Comparison of ENCODE assay signal across 8 mouse cellular contexts in genomic region chr11:75013764-75014695, GRCm38 (mm10).
DNase-seq lines count a peak whose midpoint lies in the region; ATAC-seq and TF ChIP-seq lines count a peak whose summit lies in the region.

No protein-coding gene starts in this region.

- no peaks in the 10 kb centered on the region for H3K27me3 ChIP-seq in megakaryocyte, embryonic 14.5 days (replicated peaks)
- no peaks in the 10 kb centered on the region for H3K27me3 ChIP-seq in hindbrain, embryonic 16.5 days (replicated peaks; ENCODE audit: control insufficient read depth, insufficient read depth, low read length)

- H3K4me2 ChIP-seq in hindbrain, embryonic 16.5 days (ENCODE audit: low read length): no peak overlapping the region

- no peak overlapping the region for H3K9ac ChIP-seq in hindbrain, embryonic 16.5 days (ENCODE audit: low read depth, low read length)

- peaks cover 28% of the 10 kb centered on the region for H3K36me3 ChIP-seq in megakaryocyte, embryonic 14.5 days (replicated peaks; ENCODE audit: low read length)
- no peaks in the 10 kb centered on the region for H3K36me3 ChIP-seq in hindbrain, embryonic 16.5 days (ENCODE audit: control insufficient read depth, insufficient read depth, low read length)

- H3K9me3 ChIP-seq in megakaryocyte, embryonic 14.5 days: no peaks in the 10 kb centered on the region
- no peaks in the 10 kb centered on the region for H3K9me3 ChIP-seq in hindbrain, embryonic 16.5 days (ENCODE audit: control insufficient read depth, low read length)

- WGBS in hindbrain, embryonic 16.5 days: 64% methylated on average over 12 of the region's 12 CpGs

- peaks cover 40% of the 10 kb centered on the region for H3K4me1 ChIP-seq in megakaryocyte, embryonic 14.5 days
- peaks cover 41% of the 10 kb centered on the region for H3K4me1 ChIP-seq in embryonic fibroblast, embryonic 13.5 days (ENCODE audit: control insufficient read depth, insufficient read depth, low read length)
- H3K4me1 ChIP-seq in hindbrain, embryonic 16.5 days (ENCODE audit: control insufficient read depth, insufficient read depth, low read depth, low read length): peaks cover 26% of the 10 kb centered on the region

- ATAC-seq in megakaryocyte, adult 5-6 weeks (ENCODE audit: poor library complexity, severe bottlenecking): no peak
- ATAC-seq in hindbrain, embryonic 16.5 days: no peak

- peak; percentile 60 for DNase-seq in retina, postnatal 1 day
- no peak for DNase-seq in urinary bladder, postnatal 36 days (ENCODE audit: low spot score in 2 of 2)
- DNase-seq in layer of hippocampus, adult 18-20 months (ENCODE audit: low spot score in 2 of 2): no peak
- no peak for DNase-seq in natural killer cell, adult 2 months (ENCODE audit: low spot score in 2 of 2)

- no peak for TF ChIP-seq POLR2A in embryonic fibroblast, embryonic 13.5 days (IDR thresholded peaks at IDR 0.05; ENCODE audit: low read depth, low read length)

- peak overlapping the region; percentile 53 for H3K4me3 ChIP-seq in megakaryocyte, embryonic 14.5 days (replicated peaks)
- no peak overlapping the region for H3K4me3 ChIP-seq in embryonic fibroblast, embryonic 13.5 days (ENCODE audit: insufficient read depth, low read length)
- H3K4me3 ChIP-seq in hindbrain, embryonic 16.5 days (ENCODE audit: low read length): no peak overlapping the region

- H3K27ac ChIP-seq in embryonic fibroblast, embryonic 13.5 days (ENCODE audit: insufficient read depth, low read length): peak overlapping the region; percentile 98
- peak overlapping the region; percentile 0; the same call in 1 of the 2 replicates for H3K27ac ChIP-seq in hindbrain, embryonic 16.5 days (ENCODE audit: low read depth, low read length)

- no peak for TF ChIP-seq CTCF in embryonic fibroblast, embryonic 13.5 days (IDR thresholded peaks at IDR 0.05; ENCODE audit: borderline replicate concordance, insufficient read depth, low read length)
